Mouse (Mus musculus) adrenal gland, adult (tissue): ENCODE results near the gene Dclk1.

ENCODE experiments used
- DNase-seq, 2 experiments: peaks; one replicate each; pipeline ENCODE4 v3.0.0; 2022 to 2023; ENCODE audit warnings: low spot score in 1 of 2; ENCODE audit not compliant: inconsistent age in 2 of 2

The Dclk1 gene

GRCm38 (mm10) chr3:55250631-55251030, 8.5 kb downstream of the Dclk1 start:
- no peak for DNase-seq

GRCm38 (mm10) chr3:55260139-55260538, 18.0 kb downstream of the Dclk1 start:
- no peak for DNase-seq

- no peak for DNase-seq
These were observed 23.9 kb downstream of the Dclk1 start for GRCm38 (mm10) chr3:55266091-55266490.

- no peak for DNase-seq
These were observed 27.6 kb downstream of the Dclk1 start for GRCm38 (mm10) chr3:55269802-55270201.

GRCm38 (mm10) chr3:55270345-55270744, 28.2 kb downstream of the Dclk1 start:
- DNase-seq = no peak

GRCm38 (mm10) chr3:55270920-55271319, 28.8 kb downstream of the Dclk1 start:
- no peak for DNase-seq

GRCm38 (mm10) chr3:55272536-55272935, 30.4 kb downstream of the Dclk1 start:
- no peak for DNase-seq

GRCm38 (mm10) chr3:55276446-55276845, 34.3 kb downstream of the Dclk1 start:
- DNase-seq = no peak

- DNase-seq = no peak
These were observed 34.7 kb downstream of the Dclk1 start for GRCm38 (mm10) chr3:55276851-55277250.

GRCm38 (mm10) chr3:55277829-55278228, 35.7 kb downstream of the Dclk1 start:
- no peak for DNase-seq

GRCm38 (mm10) chr3:55279923-55280322, 37.8 kb downstream of the Dclk1 start:
- no peak for DNase-seq

- no peak for DNase-seq
These were observed 38.3 kb downstream of the Dclk1 start for GRCm38 (mm10) chr3:55280471-55280870.

- DNase-seq = no peak
These were observed 42.1 kb downstream of the Dclk1 start for GRCm38 (mm10) chr3:55284215-55284614.

- DNase-seq = no peak
These were observed 46.6 kb downstream of the Dclk1 start for GRCm38 (mm10) chr3:55288726-55289125.

- DNase-seq = no peak
These were observed 49.8 kb downstream of the Dclk1 start for GRCm38 (mm10) chr3:55291964-55292363.

GRCm38 (mm10) chr3:55292783-55293430, 50.7 kb downstream of the Dclk1 start:
- no peak for DNase-seq

- no peak for DNase-seq
These were observed 63.5 kb downstream of the Dclk1 start for GRCm38 (mm10) chr3:55305653-55306052.

GRCm38 (mm10) chr3:55307553-55308177, 65.5 kb downstream of the Dclk1 start:
- DNase-seq = peak; percentile 67 to 70

GRCm38 (mm10) chr3:55309961-55310360, 67.8 kb downstream of the Dclk1 start:
- no peak for DNase-seq

GRCm38 (mm10) chr3:55315827-55316226, 73.7 kb downstream of the Dclk1 start:
- DNase-seq = no peak

GRCm38 (mm10) chr3:55318021-55318420, 75.9 kb downstream of the Dclk1 start:
- DNase-seq = no peak

- DNase-seq = peak; percentile 10 to 70
These were observed 78.4 kb downstream of the Dclk1 start for GRCm38 (mm10) chr3:55320572-55320971.

GRCm38 (mm10) chr3:55324029-55324428, 81.9 kb downstream of the Dclk1 start:
- DNase-seq = no peak
